Mouse (Mus musculus) stomach, embryonic 14.5 days (tissue): ENCODE measurements around the gene Luzp1. TPM values are rescaled to one million over a fixed set of nuclear protein-coding genes. Genes with fewer than 3 reads are reported as not detected.

Experiments used
- ATAC-seq: fragments of 200-750 bp; cut with Nextera tagmentation; 2 replicates; pipeline ENCODE4 v1.8.0; 2017; ENCODE audit warnings: low read depth, moderate TSS enrichment; ENCODE audit not compliant: insufficient number of reproducible peaks, insufficient read depth, low FRiP score
- H3K27ac ChIP-seq: fragments of 300-500 bp; sonication (generic); 2 replicates; pipeline ENCODE4 v1.5.1; 2014; ENCODE audit warnings: mild to moderate bottlenecking, low read length, moderate library complexity, mixed read lengths
- H3K27me3 ChIP-seq: fragments of 300-500 bp; sonication (generic); 2 replicates; pipeline ENCODE4 v1.6.1; 2014; ENCODE audit warnings: low read length, control low read depth, mixed read lengths; ENCODE audit not compliant: control insufficient read depth, insufficient read depth
- H3K36me3 ChIP-seq: fragments of 300-500 bp; sonication (generic); 2 replicates; pipeline ENCODE4 v1.6.1; 2014; ENCODE audit warnings: mild to moderate bottlenecking, control low read depth, low read length, moderate library complexity, mixed read lengths; ENCODE audit not compliant: control insufficient read depth, insufficient read depth
- H3K4me1 ChIP-seq: fragments of 300-500 bp; sonication (generic); 2 replicates; pipeline ENCODE4 v1.6.1; 2014; ENCODE audit warnings: low read length, control low read depth, mixed read lengths; ENCODE audit not compliant: control insufficient read depth, insufficient read depth
- H3K4me2 ChIP-seq: fragments of 300-500 bp; sonication (generic); replicated peaks from 2 replicates; pipeline ENCODE4 v1.6.1; 2014; ENCODE audit warnings: low read depth, low read length, control low read depth
- H3K4me3 ChIP-seq: fragments of 300-500 bp; sonication (generic); 2 replicates; pipeline ENCODE4 v1.5.1; 2014; ENCODE audit warnings: low read depth, low read length, control low read depth
- H3K9ac ChIP-seq: fragments of 300-500 bp; sonication (generic); replicated peaks from 2 replicates; pipeline ENCODE4 v1.6.1; 2014; ENCODE audit warnings: low read depth, mild to moderate bottlenecking, control low read depth, low read length, moderate library complexity, mixed read lengths
- H3K9me3 ChIP-seq: fragments of 300-500 bp; sonication (generic); 2 replicates; pipeline ENCODE4 v1.6.1; 2016; ENCODE audit warnings: low read depth, low read length, control low read depth; ENCODE audit not compliant: control insufficient read depth
- WGBS: fragments of 180-500 bp; shearing (Covaris S2); extraction: QIAGEN DNeasy Blood & Tissue Kit; methylation state at CpG from one replicate; pipeline ENCODE4 v1.1.7; 2014; 5-methylcytosine and 5-hydroxymethylcytosine counted together
- polyA plus RNA-seq: library from polyadenylated mRNA; unstranded; fragments of >200 nt; fragmentation: Nextera tagmentation; extraction: Ambion mirVana; gene quantifications from 2 replicates; pipeline ENCODE4 v1.2.1, GENCODE M21; 2014

Luzp1 gene
- polyA plus RNA-seq, 1 experiment from 2014 or later: 128 TPM

GRCm38 (mm10) chr4:136546279-136547045 is 76.9 kb downstream of the Luzp1 start:
- no peak for ATAC-seq
- 64% methylated on average over 3 of the region's 3 CpGs for WGBS

GRCm38 (mm10) chr4:136547721-136548120 is 78.2 kb downstream of the Luzp1 start:
- Histone ChIP-seq H3K9ac (no peak overlapping the region), H3K4me3 (no peak overlapping the region), H3K36me3 (peaks cover 71% of the 10 kb centered on the region), H3K27me3 (no peaks in the 10 kb centered on the region), H3K4me1 (no peaks in the 10 kb centered on the region), H3K4me2 (no peak overlapping the region), H3K27ac (no peak overlapping the region), H3K9me3 (no peaks in the 10 kb centered on the region)
- 73% methylated on average over 1 of the region's 1 CpGs for WGBS
- ATAC-seq: no peak

More at GRCm38 (mm10) chr4:136546279-136547045, 76.9 kb downstream of the Luzp1 start:
- H3K9ac ChIP-seq: no peak overlapping the region
- H3K9me3 ChIP-seq: no peaks in the 10 kb centered on the region
- H3K27me3 ChIP-seq: no peaks in the 10 kb centered on the region
- H3K4me1 ChIP-seq: no peaks in the 10 kb centered on the region
- H3K4me2 ChIP-seq: no peak overlapping the region
- H3K4me3 ChIP-seq: no peak overlapping the region
- peaks cover 69% of the 10 kb centered on the region for H3K36me3 ChIP-seq
- H3K27ac ChIP-seq: no peak overlapping the region

GRCm38 (mm10) chr4:136548381-136548801 is 78.8 kb downstream of the Luzp1 start:
- no peaks in the 10 kb centered on the region for H3K9me3 ChIP-seq
- H3K27ac ChIP-seq: no peak overlapping the region
- H3K4me2 ChIP-seq: no peak overlapping the region
- no peak overlapping the region for H3K9ac ChIP-seq
- 75% methylated on average over 1 of the region's 1 CpGs for WGBS
- H3K4me3 ChIP-seq: no peak overlapping the region
- no peaks in the 10 kb centered on the region for H3K4me1 ChIP-seq
- H3K27me3 ChIP-seq: no peaks in the 10 kb centered on the region
- ATAC-seq: no peak
- peaks cover 72% of the 10 kb centered on the region for H3K36me3 ChIP-seq

- peaks cover 76% of the 10 kb centered on the region for H3K36me3 ChIP-seq
- WGBS: 70% methylated on average over 1 of the region's 1 CpGs
Observed at GRCm38 (mm10) chr4:136553108-136553507, 83.5 kb downstream of the Luzp1 start.

GRCm38 (mm10) chr4:136557638-136558037 is 88.1 kb downstream of the Luzp1 start:
- 87% methylated on average over 2 of the region's 2 CpGs for WGBS
- no peaks in the 10 kb centered on the region for H3K9me3 ChIP-seq
- H3K4me2 ChIP-seq: no peak overlapping the region
- no peaks in the 10 kb centered on the region for H3K4me1 ChIP-seq
- H3K27me3 ChIP-seq: no peaks in the 10 kb centered on the region
- no peak overlapping the region for H3K9ac ChIP-seq
- no peak overlapping the region for H3K4me3 ChIP-seq
- no peak for ATAC-seq
- peaks cover 75% of the 10 kb centered on the region for H3K36me3 ChIP-seq
- no peak overlapping the region for H3K27ac ChIP-seq

More at GRCm38 (mm10) chr4:136553108-136553507, 83.5 kb downstream of the Luzp1 start:
- Histone ChIP-seq H3K4me3 (no peak overlapping the region), H3K9ac (no peak overlapping the region), H3K27me3 (no peaks in the 10 kb centered on the region), H3K4me2 (no peak overlapping the region), H3K4me1 (no peaks in the 10 kb centered on the region), H3K9me3 (no peaks in the 10 kb centered on the region), H3K27ac (no peak overlapping the region)
- ATAC-seq: no peak

- 88% methylated on average over 2 of the region's 2 CpGs for WGBS
- ATAC-seq: no peak
- Histone ChIP-seq H3K27me3 (no peaks in the 10 kb centered on the region), H3K36me3 (peaks cover 74% of the 10 kb centered on the region), H3K9ac (no peak overlapping the region), H3K4me2 (no peak overlapping the region), H3K9me3 (no peaks in the 10 kb centered on the region), H3K4me1 (no peaks in the 10 kb centered on the region), H3K4me3 (no peak overlapping the region), H3K27ac (no peak overlapping the region)
Observed at GRCm38 (mm10) chr4:136559690-136560089, 90.1 kb downstream of the Luzp1 start.

GRCm38 (mm10) chr4:136560270-136560991 is 90.9 kb downstream of the Luzp1 start:
- Histone ChIP-seq H3K4me2 (no peak overlapping the region), H3K27me3 (no peaks in the 10 kb centered on the region), H3K36me3 (peaks cover 77% of the 10 kb centered on the region), H3K4me3 (no peak overlapping the region), H3K4me1 (no peaks in the 10 kb centered on the region), H3K9me3 (no peaks in the 10 kb centered on the region), H3K27ac (no peak overlapping the region), H3K9ac (no peak overlapping the region)
- ATAC-seq: no peak
- 70% methylated on average over 8 of the region's 8 CpGs for WGBS

- no peak overlapping the region for H3K27ac ChIP-seq
- no peak overlapping the region for H3K4me3 ChIP-seq
- no peaks in the 10 kb centered on the region for H3K27me3 ChIP-seq
- no peak overlapping the region for H3K4me2 ChIP-seq
- H3K4me1 ChIP-seq: no peaks in the 10 kb centered on the region
- WGBS: 90% methylated on average over 6 of the region's 6 CpGs
- H3K9me3 ChIP-seq: no peaks in the 10 kb centered on the region
- H3K9ac ChIP-seq: no peak overlapping the region
- ATAC-seq: no peak
- H3K36me3 ChIP-seq: peaks cover 81% of the 10 kb centered on the region
Observed at GRCm38 (mm10) chr4:136562755-136563154, 93.2 kb downstream of the Luzp1 start.
